Mouse (Mus musculus): Measurements from ENCODE around the gene Gmppa.

The Gmppa gene

DNA sequence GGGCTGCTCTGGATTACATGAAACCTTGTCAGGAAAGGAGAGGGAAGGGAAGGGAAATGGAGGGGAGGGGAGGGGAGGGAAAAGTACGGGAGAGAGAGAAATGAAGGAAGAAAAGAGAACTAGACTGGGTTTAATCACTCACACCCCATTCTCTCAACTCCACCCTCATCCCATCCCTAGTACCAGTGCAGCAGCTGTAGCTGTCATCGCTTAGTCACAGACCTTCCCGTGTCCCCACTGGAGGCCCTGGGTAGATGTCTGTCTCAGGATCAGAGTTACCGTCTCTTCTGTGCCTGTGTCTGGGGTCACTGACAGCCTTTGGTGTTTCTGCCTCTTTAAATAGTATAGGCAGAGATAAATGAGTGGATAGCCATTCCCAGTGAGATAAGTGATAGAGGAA, 27.5 kb upstream of the Gmppa start:
- no peak for DNase-seq (ENCODE audit: low read depth, low spot score)
- no peaks in the 10 kb centered on the region for H3K27me3 ChIP-seq (ENCODE audit: control insufficient read depth, insufficient read depth, low read length, poor library complexity, severe bottlenecking)
- no peaks in the 10 kb centered on the region for H3K36me3 ChIP-seq (ENCODE audit: control insufficient read depth, insufficient read depth, low read length, poor library complexity, severe bottlenecking)

DNA sequence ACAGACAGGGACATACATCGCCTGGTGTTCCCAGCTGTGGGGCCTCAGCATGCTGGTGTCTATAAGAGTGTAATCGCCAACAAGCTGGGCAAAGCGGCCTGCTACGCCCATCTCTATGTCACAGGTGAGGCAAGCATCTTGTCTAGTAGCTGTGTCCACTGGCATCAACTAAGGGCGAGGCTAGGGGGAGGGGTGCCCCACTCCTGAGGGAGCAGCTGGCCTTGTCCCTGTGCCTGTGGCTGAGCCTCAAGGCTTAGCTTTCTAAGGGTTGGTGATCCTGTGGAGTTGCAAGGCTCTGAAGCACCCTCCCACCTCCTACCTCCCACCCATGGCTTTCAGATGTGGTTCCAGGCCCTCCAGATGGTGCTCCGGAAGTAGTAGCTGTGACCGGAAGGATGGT, 25.8 kb upstream of the Gmppa start:
- Histone ChIP-seq H3K36me3 (ENCODE audit: control insufficient read depth, insufficient read depth, low read length, poor library complexity, severe bottlenecking) (no peaks in the 10 kb centered on the region), H3K27me3 (ENCODE audit: control insufficient read depth, insufficient read depth, low read length, poor library complexity, severe bottlenecking) (no peaks in the 10 kb centered on the region)
- DNase-seq (ENCODE audit: low read depth, low spot score) = no peak

DNA sequence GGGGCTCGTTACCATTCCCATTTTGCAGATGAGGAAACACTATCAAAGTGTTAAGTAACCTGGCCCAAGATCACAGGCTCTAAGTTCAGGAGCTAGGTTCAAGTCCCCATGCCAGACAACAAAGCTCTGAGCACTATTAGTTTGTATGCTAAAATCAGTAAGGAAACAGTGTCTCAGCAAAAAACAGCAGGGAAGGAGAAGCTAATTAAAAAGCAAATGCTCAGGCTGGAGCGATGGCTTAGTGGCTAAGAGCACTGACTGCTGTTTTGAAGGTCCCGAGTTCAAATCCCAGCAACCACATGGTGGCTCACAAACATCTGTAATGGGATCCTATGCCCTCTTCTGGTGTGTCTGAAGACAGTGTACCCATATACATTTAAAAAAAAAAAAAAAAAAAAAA, 23.5 kb upstream of the Gmppa start:
- H3K27me3 ChIP-seq (ENCODE audit: control insufficient read depth, insufficient read depth, low read length, poor library complexity, severe bottlenecking) = no peaks in the 10 kb centered on the region
- DNase-seq (ENCODE audit: low read depth, low spot score) = no peak
- no peaks in the 10 kb centered on the region for H3K36me3 ChIP-seq (ENCODE audit: control insufficient read depth, insufficient read depth, low read length, poor library complexity, severe bottlenecking)

DNA sequence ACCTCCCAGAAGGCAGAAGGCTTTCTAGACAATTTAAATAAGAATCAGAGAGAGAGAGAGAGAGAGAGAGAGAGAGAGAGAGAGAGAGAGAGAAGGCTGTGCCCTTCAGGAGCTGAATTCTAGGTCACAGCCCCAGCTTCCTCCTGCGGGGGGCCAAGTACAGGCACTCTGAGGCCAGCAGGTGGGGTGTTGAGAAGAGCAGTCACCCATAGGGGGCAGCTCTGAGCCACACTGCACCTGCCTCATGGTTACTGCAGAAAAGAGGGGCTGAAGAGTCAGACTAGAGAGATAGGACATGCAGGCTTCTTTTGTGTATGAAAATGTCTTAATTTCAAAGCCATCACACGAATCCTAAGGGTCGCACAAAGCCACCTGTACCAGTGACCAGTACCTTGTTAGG, 22.0 kb upstream of the Gmppa start:
- DNase-seq (ENCODE audit: low read depth, low spot score) = peak; percentile 36
- Histone ChIP-seq H3K36me3 (ENCODE audit: control insufficient read depth, insufficient read depth, low read length, poor library complexity, severe bottlenecking) (no peaks in the 10 kb centered on the region), H3K27me3 (ENCODE audit: control insufficient read depth, insufficient read depth, low read length, poor library complexity, severe bottlenecking) (no peaks in the 10 kb centered on the region)

DNA sequence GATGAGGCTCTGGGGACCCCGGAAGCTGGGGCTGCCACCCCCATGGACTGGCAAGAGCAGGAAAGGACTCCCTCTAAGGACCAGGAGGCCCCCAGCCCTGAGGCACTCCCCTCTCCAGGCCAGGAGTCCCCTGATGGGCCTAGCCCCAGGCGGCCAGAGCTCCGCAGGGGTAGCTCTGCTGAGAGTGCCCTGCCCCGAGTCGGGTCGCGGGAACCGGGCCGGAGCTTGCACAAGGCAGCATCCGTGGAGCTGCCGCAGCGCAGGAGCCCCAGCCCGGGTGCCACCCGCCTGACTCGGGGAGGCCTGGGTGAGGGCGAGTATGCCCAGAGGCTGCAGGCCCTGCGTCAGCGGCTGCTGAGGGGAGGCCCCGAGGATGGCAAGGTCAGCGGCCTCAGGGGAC, 13.9 kb upstream of the Gmppa start:
- H3K27me3 ChIP-seq (ENCODE audit: control insufficient read depth, insufficient read depth, low read length, poor library complexity, severe bottlenecking) = no peaks in the 10 kb centered on the region
- no peak for DNase-seq (ENCODE audit: low read depth, low spot score)

DNA sequence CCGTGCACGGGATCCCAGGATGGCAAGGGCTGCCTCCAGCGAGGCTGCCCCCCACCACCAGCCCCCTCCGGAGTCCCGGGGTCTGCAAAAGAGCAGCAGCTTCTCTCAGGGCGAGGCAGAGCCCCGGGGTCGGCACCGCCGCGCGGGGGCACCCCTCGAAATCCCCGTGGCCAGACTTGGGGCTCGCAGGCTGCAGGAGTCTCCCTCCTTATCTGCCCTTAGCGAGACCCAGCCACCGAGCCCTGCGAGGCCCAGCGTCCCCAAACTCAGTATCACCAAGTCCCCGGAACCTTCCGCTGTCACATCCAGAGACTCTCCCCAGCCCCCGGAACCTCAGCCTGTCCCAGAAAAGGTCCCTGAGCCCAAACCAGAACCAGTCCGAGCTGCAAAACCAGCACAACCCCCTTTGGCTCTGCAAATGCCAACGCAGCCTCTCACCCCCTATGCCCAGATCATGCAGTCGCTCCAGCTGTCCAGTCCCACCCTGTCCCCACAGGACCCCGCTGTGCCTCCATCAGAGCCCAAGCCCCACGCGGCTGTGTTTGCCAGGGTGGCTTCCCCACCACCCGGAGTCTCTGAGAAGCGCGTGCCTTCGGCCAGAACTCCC, 13.4 kb upstream of the Gmppa start:
- Histone ChIP-seq H3K27me3 (ENCODE audit: control insufficient read depth, insufficient read depth, low read length, poor library complexity, severe bottlenecking) (no peaks in the 10 kb centered on the region), H3K36me3 (ENCODE audit: control insufficient read depth, insufficient read depth, low read length, poor library complexity, severe bottlenecking) (no peaks in the 10 kb centered on the region)
- no peak for DNase-seq (ENCODE audit: low read depth, low spot score)

More for the DNA sequence above, 13.9 kb upstream of the Gmppa start:
- no peaks in the 10 kb centered on the region for H3K36me3 ChIP-seq (ENCODE audit: control insufficient read depth, insufficient read depth, low read length, poor library complexity, severe bottlenecking)

DNA sequence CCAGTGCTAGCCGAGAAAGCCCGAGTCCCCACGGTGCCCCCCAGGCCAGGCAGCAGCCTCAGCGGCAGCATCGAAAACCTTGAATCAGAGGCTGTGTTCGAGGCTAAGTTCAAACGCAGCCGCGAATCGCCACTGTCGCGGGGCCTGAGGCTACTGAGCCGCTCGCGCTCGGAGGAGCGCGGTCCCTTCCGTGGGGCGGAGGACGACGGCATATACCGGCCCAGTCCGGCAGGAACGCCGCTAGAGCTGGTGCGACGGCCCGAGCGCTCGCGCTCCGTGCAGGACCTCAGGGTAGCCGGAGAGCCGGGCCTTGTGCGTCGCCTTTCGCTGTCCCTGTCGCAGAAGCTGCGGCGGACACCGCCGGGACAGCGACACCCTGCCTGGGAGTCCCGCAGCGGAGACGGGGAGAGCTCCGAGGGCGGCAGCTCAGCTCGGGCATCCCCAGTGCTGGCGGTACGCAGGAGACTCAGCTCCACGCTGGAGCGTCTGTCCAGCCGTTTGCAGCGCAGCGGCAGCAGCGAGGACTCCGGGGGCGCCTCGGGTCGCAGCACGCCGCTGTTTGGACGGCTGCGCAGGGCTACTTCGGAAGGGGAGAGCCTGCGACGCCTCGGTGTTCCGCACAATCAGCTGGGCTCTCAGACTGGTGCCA, 12.8 kb upstream of the Gmppa start:
- Histone ChIP-seq H3K36me3 (ENCODE audit: control insufficient read depth, insufficient read depth, low read length, poor library complexity, severe bottlenecking) (no peaks in the 10 kb centered on the region), H3K27me3 (ENCODE audit: control insufficient read depth, insufficient read depth, low read length, poor library complexity, severe bottlenecking) (no peaks in the 10 kb centered on the region)
- DNase-seq (ENCODE audit: low read depth, low spot score) = no peak

DNA sequence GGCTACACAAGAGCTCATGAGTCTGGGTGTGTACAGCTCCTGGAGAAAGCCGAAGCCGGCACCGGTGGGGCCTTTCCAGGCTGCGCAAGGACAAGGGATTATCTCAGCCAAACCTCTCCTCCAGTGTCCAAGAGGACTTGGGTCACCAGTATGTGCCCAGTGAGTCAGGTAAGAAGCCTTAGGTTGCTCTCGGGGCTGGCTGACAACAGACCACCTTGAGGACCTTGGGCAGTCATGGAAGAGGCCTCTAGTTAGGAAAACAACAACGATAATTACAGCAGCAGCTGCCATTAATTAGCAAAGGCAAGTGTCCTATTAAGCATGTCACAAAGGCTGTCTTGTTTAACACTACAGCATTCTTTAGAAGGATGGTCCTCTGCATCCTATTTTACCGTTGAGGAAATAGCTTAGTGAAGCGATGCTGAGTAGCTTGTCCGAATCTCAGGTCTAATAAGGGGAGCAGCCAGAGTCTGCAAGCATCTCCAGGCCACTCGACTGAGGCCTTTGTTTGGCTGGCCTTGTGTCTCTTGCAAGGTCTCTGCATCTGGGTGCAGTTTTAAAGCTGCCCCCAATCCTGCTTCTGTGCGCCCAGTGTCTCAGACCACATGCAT, 11.8 kb upstream of the Gmppa start:
- Histone ChIP-seq H3K36me3 (ENCODE audit: control insufficient read depth, insufficient read depth, low read length, poor library complexity, severe bottlenecking) (no peaks in the 10 kb centered on the region), H3K27me3 (ENCODE audit: control insufficient read depth, insufficient read depth, low read length, poor library complexity, severe bottlenecking) (no peaks in the 10 kb centered on the region)
- no peak for DNase-seq (ENCODE audit: low read depth, low spot score)

DNA sequence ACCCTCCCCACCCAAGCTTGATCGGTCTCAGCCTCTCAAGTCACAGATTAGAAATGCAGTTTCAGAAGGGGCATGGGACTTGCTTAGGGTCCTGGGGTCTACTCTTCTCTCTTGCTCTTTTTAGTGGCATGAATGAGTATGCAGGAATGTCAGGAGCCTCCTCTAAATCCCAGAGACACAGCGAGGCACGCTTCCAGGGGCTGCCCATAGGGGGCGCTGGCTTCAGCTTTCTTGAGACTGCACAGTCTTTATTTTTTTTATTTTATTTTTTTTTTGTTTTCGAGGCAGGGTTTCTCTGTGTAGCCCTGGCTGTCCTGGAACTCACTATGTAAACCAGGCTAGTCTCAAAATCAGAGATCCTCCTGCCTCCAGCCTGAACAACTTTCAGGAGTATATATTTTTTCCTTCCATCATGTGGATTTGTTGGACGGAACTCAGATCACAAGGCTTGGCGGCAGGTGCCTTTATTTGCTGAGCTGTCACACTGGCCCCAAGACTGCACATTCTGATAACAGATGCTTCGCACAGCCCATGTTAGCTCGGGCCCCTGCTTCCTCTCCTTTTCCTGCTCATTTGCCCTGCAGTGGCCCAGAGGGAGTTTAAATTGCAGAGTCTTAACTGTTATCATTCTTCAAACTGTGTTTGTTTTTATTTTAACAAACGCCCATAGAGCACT, 9.8 kb upstream of the Gmppa start:
- Histone ChIP-seq H3K36me3 (ENCODE audit: control insufficient read depth, insufficient read depth, low read length, poor library complexity, severe bottlenecking) (no peaks in the 10 kb centered on the region), H3K27me3 (ENCODE audit: control insufficient read depth, insufficient read depth, low read length, poor library complexity, severe bottlenecking) (no peaks in the 10 kb centered on the region)
- peak; percentile 53 for DNase-seq (ENCODE audit: low read depth, low spot score)

DNA sequence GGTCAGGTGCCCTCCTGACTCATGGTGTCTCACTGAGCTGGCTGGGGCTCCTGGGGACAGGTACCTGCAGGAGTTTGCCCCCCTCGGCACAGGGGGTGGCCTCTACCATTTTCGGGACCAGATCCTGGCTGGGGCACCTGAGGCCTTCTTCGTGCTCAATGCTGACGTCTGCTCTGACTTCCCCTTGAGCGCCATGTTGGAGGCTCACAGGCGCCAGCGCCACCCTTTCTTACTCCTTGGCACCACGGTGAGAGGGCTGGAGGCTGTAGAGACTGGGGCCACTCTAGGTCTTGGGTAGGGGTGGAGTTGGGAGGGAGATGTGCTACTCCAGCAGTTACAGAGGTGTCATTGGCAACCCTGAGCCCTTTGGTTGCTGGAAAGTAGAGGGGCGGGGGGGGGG, 3.1 kb downstream of the Gmppa start:
- Histone ChIP-seq H3K27me3 (ENCODE audit: control insufficient read depth, insufficient read depth, low read length, poor library complexity, severe bottlenecking) (no peaks in the 10 kb centered on the region), H3K36me3 (ENCODE audit: control insufficient read depth, insufficient read depth, low read length, poor library complexity, severe bottlenecking) (0 out of 2 replicates have a peak, but pooled peaks cover 2% of the 10 kb centered on the region)
- DNase-seq (ENCODE audit: low read depth, low spot score) = no peak

DNA sequence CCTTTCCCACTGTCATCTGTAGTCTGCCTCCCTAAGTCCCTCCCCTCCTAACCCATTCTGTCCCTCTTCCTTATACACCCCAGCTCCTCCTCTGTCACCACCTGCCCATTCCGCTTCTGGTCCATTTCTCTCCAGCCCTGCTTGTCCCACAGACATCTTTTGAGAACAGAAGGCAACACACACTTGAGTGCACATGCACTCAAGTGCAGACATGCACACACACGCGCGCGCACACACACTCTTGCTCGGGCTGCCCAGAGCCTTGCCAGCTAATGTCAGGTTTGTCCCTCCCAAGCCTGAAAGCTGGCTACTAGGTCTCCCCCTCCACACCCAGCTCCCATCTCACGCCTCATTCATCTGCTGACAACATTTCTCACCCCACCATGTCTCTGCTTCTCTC, 4.9 kb downstream of the Gmppa start:
- no peak for DNase-seq (ENCODE audit: low read depth, low spot score)
- H3K36me3 ChIP-seq (ENCODE audit: control insufficient read depth, insufficient read depth, low read length, poor library complexity, severe bottlenecking) = 0 out of 2 replicates have a peak, but pooled peaks cover 2% of the 10 kb centered on the region
- H3K27me3 ChIP-seq (ENCODE audit: control insufficient read depth, insufficient read depth, low read length, poor library complexity, severe bottlenecking) = no peaks in the 10 kb centered on the region

DNA sequence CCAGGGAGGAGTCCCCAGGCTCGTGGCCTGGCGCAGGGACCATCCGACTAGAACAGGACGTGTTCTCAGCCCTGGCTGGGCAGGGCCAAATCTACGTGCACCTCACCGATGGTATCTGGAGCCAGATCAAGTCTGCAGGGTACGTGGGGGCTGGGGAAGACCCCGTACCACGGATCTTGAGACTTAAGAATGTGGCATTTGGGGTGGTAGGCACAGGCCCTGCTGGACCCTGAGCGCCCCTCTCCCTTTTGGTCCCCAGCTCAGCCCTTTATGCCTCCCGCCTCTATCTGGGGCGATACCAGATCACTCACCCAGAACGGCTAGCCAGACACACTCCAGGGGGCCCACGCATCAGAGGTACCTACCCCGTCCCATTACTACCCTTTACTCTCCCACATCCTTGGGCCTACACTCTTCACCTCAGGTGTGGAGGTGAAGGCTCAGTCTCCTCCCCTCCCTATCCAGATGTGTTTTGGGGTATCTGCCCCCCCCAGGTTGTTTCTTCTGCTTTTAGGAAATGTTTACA, 5.8 kb downstream of the Gmppa start:
- Histone ChIP-seq H3K27me3 (ENCODE audit: control insufficient read depth, insufficient read depth, low read length, poor library complexity, severe bottlenecking) (peaks cover 5% of the 10 kb centered on the region), H3K36me3 (ENCODE audit: control insufficient read depth, insufficient read depth, low read length, poor library complexity, severe bottlenecking) (0 out of 2 replicates have a peak, but pooled peaks cover 2% of the 10 kb centered on the region)
- DNase-seq (ENCODE audit: low read depth, low spot score) = no peak

DNA sequence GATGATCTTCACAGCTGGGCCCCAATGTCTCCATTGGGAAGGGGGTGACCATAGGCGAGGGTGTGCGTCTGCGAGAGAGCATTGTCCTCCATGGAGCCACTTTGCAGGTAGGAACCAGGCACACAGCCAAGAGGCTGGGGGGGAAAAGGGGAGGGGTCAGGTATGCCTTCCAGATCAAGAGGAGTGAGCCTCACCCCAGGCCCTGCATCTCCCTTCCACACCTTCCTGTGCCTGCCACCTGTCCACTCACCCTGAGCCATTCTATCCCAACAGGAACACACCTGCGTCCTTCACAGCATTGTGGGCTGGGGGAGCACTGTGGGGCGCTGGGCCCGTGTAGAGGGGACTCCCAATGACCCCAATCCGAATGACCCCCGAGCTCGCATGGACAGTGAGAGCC, 6.4 kb downstream of the Gmppa start:
- 0 out of 2 replicates have a peak, but pooled peaks cover 2% of the 10 kb centered on the region for H3K36me3 ChIP-seq (ENCODE audit: control insufficient read depth, insufficient read depth, low read length, poor library complexity, severe bottlenecking)
- peaks cover 5% of the 10 kb centered on the region for H3K27me3 ChIP-seq (ENCODE audit: control insufficient read depth, insufficient read depth, low read length, poor library complexity, severe bottlenecking)
- DNase-seq (ENCODE audit: low read depth, low spot score) = no peak

DNA sequence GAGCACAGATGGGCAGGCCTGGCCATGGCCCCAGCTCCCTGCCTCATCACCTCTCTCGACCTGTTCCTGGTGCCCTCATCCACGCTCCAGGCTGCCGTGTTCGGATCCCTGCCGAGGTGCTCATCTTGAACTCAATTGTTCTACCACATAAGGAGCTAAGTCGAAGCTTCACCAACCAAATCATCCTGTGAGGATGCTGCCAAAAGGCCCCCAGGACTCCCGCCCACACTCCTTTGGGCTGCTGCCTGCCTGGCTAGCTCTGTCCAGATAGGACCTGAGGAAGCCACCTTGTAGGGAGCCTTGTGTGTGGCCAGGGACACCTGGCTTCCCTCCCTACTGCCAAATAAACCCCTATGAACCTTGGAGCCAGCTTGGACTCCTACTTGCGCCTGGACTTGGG, 7.1 kb downstream of the Gmppa start:
- H3K27me3 ChIP-seq (ENCODE audit: control insufficient read depth, insufficient read depth, low read length, poor library complexity, severe bottlenecking) = peaks cover 5% of the 10 kb centered on the region
- 0 out of 2 replicates have a peak, but pooled peaks cover 2% of the 10 kb centered on the region for H3K36me3 ChIP-seq (ENCODE audit: control insufficient read depth, insufficient read depth, low read length, poor library complexity, severe bottlenecking)
- no peak for DNase-seq (ENCODE audit: low read depth, low spot score)
